Mouse (Mus musculus): ENCODE measurements around the gene Sfxn5.

The Sfxn5 gene

GRCm38 (mm10) chr6:85232836-85233623 lies 100.2 kb downstream of the Sfxn5 start:
- DNase-seq (ENCODE audit: low spot score in 2 of 2) = no peak

DNA sequence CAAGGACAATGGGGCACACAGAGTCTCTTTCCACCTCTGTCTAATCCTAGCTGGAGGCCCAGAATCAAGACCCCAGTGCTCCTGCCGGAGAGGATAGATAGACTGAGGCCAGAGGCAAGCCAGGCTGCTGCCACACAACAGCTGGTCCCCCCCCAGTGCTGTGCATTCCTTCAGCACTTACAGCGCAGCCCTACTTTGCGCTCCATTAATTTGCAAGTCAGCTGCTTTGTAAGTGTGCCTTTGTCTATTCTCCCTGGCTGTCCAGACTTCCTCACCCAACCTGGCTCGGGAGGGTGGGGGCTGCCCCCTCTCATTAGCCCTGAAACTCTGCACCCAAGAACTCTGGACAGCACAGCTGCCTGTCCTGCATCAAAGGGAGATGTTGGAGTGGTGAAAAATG lies 101.2 kb downstream of the Sfxn5 start:
- DNase-seq (ENCODE audit: low spot score in 2 of 2) = no peak

DNA sequence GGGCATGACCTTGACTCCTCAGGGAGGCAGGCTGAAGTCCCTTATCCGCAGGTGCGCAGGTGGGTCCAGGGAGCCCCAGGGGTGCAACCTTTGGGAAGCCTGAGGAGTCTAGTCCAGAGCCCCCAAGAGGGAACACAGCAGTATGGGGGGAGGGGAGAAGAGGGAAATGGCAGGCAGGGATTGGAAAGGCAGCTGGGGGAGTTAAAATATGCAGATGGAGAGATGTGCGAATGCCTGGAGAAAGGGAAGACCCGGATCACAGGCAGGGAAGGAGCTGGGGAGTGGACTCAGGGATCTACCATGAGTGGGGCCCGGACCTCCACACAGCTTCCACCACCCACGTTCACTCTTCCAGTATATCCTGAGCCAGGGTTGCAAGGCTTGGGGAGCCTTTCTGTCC lies 101.8 kb downstream of the Sfxn5 start:
- no peak for DNase-seq (ENCODE audit: low spot score in 2 of 2)

- DNase-seq (ENCODE audit: low spot score in 2 of 2) = no peak
Measured at GRCm38 (mm10) chr6:85230762-85231161, 102.5 kb downstream of the Sfxn5 start.

DNA sequence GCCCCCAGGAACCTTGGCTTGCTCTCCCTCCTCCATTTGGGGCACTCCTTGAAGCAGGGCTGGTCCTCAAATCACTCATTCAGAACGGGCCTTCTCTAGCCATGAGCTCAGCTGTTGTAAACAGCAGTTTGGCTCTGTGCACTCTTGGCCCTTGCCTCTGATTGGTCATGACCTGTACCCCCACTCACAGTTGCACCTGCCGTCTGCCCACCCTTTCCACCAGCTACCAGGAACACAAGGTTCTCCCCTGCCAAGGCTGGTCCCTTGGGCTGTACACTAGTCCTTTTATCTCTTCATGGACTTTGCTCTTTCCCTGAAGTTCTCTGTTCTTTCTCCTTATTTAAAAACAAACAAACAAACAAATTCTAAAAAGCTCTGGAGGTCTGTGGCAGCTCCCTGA lies 105.7 kb downstream of the Sfxn5 start:
- DNase-seq (ENCODE audit: low spot score in 2 of 2) = no peak

DNA sequence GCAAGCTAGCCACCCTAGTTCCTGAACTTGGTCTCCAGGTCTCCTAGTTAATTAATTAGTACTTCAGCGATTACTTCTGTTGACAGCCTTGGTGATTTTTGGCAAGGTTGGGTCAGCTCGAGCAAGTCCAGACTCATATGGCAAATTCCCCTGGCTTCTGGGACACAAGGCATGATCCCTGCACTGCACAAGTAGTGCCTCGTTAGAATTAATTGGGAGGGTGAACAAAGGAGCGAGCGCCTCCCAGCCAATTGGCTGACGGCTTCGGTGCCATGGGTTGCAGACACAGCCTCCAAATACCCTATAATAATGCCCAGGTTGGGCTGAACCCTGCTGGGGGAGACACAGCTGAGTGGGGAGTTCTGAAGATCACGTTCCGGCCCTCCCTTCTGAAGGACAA lies 106.7 kb downstream of the Sfxn5 start:
- DNase-seq (ENCODE audit: low spot score in 2 of 2) = no peak

DNA sequence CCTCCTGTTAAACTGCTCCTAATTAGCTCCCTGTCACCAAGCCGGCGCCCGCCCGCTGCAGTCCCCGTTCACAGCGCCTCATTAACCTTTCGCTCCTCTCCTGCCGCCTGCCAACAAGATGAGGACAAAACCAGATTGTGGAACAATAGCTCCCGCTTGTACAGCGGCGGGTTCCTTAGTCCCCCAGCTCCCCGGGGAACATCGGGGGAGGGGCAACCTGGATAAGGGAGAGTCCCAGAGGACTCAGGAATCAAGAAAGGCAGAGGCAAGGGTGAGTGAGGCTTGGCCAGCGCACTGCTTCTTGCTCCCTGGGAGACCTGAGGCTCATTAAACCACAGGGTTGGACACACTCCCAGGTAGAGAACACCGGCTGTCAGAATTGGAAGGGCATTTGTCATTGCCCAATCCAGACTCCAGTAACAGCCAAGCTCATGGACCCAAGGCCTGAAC lies 108.8 kb downstream of the Sfxn5 start:
- DNase-seq (ENCODE audit: low spot score in 2 of 2) = no peak

- DNase-seq (ENCODE audit: low spot score in 2 of 2) = no peak
Measured at GRCm38 (mm10) chr6:85223498-85224150, 109.6 kb downstream of the Sfxn5 start.

DNA sequence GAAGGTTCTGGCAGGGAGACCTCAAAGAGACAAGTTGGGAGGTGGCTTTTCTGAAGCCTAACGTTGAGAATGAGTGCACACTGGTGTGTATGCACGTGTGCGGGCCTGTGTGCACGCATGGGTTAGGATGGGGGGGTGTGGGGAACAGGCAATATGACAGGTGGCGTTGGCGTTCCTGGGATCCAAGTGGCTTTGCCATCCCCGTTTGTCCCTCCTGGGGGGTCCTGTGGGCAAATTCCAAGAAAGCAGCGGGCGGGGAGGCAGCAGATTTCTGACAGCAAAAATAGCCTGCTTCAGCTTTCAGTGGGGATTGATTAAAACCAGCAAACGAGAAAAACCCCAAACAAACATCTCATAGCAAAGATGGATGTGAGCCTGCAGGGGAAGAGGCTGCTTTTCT lies 110.7 kb downstream of the Sfxn5 start:
- DNase-seq (ENCODE audit: low spot score in 2 of 2) = no peak

GRCm38 (mm10) chr6:85220917-85221316 lies 112.3 kb downstream of the Sfxn5 start:
- DNase-seq (ENCODE audit: low spot score in 2 of 2) = no peak

- no peak for DNase-seq (ENCODE audit: low spot score in 2 of 2)
Measured at GRCm38 (mm10) chr6:85219706-85220105, 113.5 kb downstream of the Sfxn5 start.

DNA sequence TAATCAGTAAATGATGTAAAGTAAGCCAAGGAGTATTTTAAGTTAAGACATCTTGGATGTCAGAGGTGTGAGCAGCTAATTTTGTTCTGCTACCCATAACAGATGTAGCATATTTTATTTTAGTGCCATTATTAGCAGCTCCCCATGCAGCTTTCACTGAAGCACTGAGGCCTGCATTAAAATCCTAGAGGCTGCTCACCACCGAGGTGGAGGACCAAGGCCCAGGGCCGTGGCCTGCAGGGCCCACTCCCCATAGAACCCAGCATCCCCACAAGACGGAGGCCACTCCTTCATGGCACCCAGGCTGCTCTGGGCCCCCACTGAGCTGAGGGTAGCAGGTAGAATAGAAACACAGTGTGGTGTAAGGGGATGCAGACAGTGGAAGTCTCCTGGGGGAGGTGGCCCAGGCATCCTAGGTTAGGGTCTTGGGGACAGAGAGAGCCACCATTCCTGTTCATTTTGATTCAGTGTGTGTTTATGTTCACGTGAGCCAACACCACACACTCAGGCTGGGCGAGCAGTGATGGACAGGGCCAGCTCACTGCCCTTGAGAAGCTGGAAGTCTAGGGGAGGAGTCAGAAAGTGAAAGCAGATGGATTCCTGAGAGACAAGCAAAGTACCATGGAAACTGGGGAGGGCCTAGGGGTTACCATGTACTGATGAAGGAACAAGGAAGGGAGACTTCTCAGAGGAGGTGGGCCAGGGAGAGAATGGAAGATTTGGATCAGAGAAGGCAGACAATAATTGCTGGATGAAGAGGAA lies 114.4 kb downstream of the Sfxn5 start:
- DNase-seq (ENCODE audit: low spot score in 2 of 2) = no peak

GRCm38 (mm10) chr6:85218251-85218650 lies 115.0 kb downstream of the Sfxn5 start:
- DNase-seq (ENCODE audit: low spot score in 2 of 2) = no peak

DNA sequence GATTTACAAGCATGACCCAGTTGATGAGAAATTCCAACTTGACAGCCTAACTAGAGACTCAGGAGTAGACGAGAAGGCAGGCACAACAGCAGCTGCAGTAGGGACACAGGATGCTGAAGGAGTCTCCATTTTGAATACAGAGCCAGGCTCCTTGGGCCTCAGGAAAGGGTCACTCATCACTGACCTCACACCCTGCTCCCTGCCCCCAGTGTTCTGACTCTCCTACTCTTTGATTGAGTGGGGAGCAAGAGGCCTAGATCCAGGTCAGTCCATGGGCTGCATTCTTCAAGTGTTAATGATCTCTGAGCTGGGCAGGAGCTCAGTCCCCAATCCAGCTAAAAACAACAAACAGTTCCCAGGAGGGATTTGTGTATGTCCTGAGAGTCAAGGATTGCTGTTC lies 122.5 kb downstream of the Sfxn5 start:
- DNase-seq (ENCODE audit: low spot score in 2 of 2) = no peak

GRCm38 (mm10) chr6:85209226-85209967 lies 123.8 kb downstream of the Sfxn5 start:
- no peak for DNase-seq (ENCODE audit: low spot score in 2 of 2)

- DNase-seq (ENCODE audit: low spot score in 2 of 2) = no peak
Measured at GRCm38 (mm10) chr6:85207345-85207744, 125.9 kb downstream of the Sfxn5 start.

DNA sequence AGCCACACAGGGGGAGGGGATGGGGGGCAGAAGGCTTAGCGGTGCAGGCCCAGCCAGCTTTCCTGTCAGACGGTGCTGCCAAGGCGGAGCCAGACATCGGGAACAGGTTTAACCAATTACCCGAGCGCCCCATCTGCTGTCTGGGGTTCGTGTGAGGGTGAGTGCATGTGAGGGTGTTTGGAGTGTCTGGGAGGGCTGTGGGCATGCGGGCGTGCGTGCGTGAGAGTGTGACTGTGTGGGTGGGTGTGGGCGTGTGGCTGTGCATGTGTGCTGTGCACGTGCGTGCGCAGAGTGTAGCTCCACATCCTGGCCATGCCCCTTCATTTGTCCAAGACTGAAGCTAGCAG lies 126.3 kb downstream of the Sfxn5 start:
- no peak for DNase-seq (ENCODE audit: low spot score in 2 of 2)

DNA sequence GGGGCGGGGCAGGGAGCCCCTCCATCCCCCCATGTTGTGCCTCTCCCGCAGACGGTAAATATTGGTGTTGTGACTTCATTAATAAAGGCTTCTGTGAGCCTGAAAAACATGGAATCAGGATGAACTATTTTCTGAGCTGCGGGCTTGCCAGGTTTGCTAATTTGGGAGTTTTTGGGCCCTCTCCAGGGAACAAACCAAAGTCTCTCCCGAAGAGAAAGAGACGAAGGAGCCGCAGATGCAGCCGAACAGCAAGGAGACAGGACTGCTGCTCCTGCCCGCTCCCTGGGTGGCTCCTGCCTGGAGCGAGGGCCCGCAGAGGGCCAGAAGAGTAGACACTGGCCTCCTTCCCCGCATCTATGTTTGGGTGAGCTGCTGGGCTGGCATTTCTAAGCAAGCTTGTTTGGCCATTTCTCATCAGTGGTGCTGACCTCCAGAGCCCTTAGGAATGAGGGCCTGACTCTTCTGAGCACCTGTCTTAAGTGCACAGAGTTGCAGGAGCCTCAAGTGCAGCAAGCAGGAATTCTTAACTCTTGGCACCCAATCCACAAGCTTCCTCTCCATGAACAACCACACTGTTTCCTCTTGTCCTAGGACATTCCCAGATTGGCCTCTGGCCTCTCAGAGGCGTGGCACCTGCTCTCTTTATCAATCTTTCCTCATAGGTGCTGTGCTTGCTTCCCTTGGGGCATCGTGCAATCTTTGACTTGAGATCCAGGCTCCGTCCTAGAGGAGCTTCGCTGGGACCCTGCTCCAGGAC lies 126.9 kb downstream of the Sfxn5 start:
- DNase-seq (ENCODE audit: low spot score in 2 of 2) = no peak

GRCm38 (mm10) chr6:85197951-85198350 lies 135.3 kb downstream of the Sfxn5 start:
- no peak for DNase-seq (ENCODE audit: low spot score in 2 of 2)

- DNase-seq (ENCODE audit: low spot score in 2 of 2) = no peak
Measured at GRCm38 (mm10) chr6:85193381-85194318, 139.6 kb downstream of the Sfxn5 start.
